8 mouse cellular contexts compared by ENCODE assay signal in genomic region chr9:61031699-61032447, GRCm38 (mm10).
DNase-seq lines count a peak whose midpoint lies in the region; ATAC-seq and TF ChIP-seq lines count a peak whose summit lies in the region.

No protein-coding gene starts in this region.

- DNase-seq in midbrain, embryonic 14.5 days = no peak
- DNase-seq in midbrain, embryonic 10.5 days (ENCODE audit: low spot score) = no peak
- DNase-seq in gastrocnemius, postnatal 36 days = peak; percentile 31 to 42
- DNase-seq in kidney, postnatal 10 days = peak; percentile 48
- DNase-seq in lung, postnatal 4 days = peak; percentile 36 to 46
- no peak for DNase-seq in thymus, postnatal 25 days

- H3K27me3 ChIP-seq in midbrain, embryonic 14.5 days (ENCODE audit: control insufficient read depth, insufficient read depth, low read length) = peaks cover 6% of the 10 kb centered on the region; the same call in 1 of the 2 replicates
- peaks cover 15% of the 10 kb centered on the region for H3K27me3 ChIP-seq in midbrain, embryonic 10.5 days (ENCODE audit: low read depth, poor library complexity, severe bottlenecking)
- 0 out of 2 replicates have a peak, but pooled peaks cover 2% of the 10 kb centered on the region for H3K27me3 ChIP-seq in intestine, postnatal 0 days (replicated peaks; ENCODE audit: control insufficient read depth, insufficient read depth, low read length)

- peak overlapping the region; percentile 41; the same call in 1 of the 2 replicates for H3K27ac ChIP-seq in midbrain, embryonic 14.5 days (replicated peaks; ENCODE audit: low read depth, low read length)
- no peak overlapping the region; the same call in 1 of the 2 replicates for H3K27ac ChIP-seq in midbrain, embryonic 10.5 days (replicated peaks)
- H3K27ac ChIP-seq in brown adipose tissue, adult 24 weeks (replicated peaks; ENCODE audit: low read depth, low read length) = peak overlapping the region; percentile 98
- H3K27ac ChIP-seq in intestine, postnatal 0 days (ENCODE audit: low read depth, low read length) = no peak overlapping the region

- no peaks in the 10 kb centered on the region for H3K9me3 ChIP-seq in midbrain, embryonic 14.5 days (ENCODE audit: control insufficient read depth, low read length)
- H3K9me3 ChIP-seq in midbrain, embryonic 10.5 days (replicated peaks) = no peaks in the 10 kb centered on the region
- H3K9me3 ChIP-seq in intestine, postnatal 0 days (ENCODE audit: control insufficient read depth) = no peaks in the 10 kb centered on the region

- 77% methylated on average over 26 of the region's 26 CpGs for WGBS in midbrain, embryonic 14.5 days
- 84% methylated on average over 26 of the region's 26 CpGs for whole genome bisulfite sequencing in midbrain, embryonic 10.5 days
- 72% methylated on average over 26 of the region's 26 CpGs for WGBS in intestine, postnatal 0 days

- no peak for TF ChIP-seq CTCF in intestine, postnatal 0 days (IDR thresholded peaks at IDR 0.05; ENCODE audit: low read depth)

- no peak overlapping the region for H3K4me3 ChIP-seq in midbrain, embryonic 14.5 days (replicated peaks; ENCODE audit: low read depth, low read length)
- no peak overlapping the region for H3K4me3 ChIP-seq in midbrain, embryonic 10.5 days
- peak overlapping the region; percentile 8; the same call in 1 of the 2 replicates for H3K4me3 ChIP-seq in brown adipose tissue, adult 24 weeks (ENCODE audit: insufficient read depth, low read depth, low read length)
- no peak overlapping the region for H3K4me3 ChIP-seq in intestine, postnatal 0 days (ENCODE audit: low read depth, low read length)

- ATAC-seq in midbrain, embryonic 14.5 days (ENCODE audit: low FRiP score, low TSS enrichment) = no peak
- no peak for ATAC-seq in intestine, postnatal 0 days

- H3K4me2 ChIP-seq in midbrain, embryonic 14.5 days (ENCODE audit: low read length) = no peak overlapping the region
- no peak overlapping the region; the same call in 1 of the 2 replicates for H3K4me2 ChIP-seq in intestine, postnatal 0 days (replicated peaks; ENCODE audit: low read depth)

- H3K9ac ChIP-seq in midbrain, embryonic 14.5 days (replicated peaks; ENCODE audit: low read length) = no peak overlapping the region
- H3K9ac ChIP-seq in intestine, postnatal 0 days (ENCODE audit: low read depth, low read length) = no peak overlapping the region

- intact Hi-C loops in gastrocnemius, postnatal 36 days (cut with DNase I) = no loop called here

- H3K4me1 ChIP-seq in midbrain, embryonic 14.5 days (ENCODE audit: control insufficient read depth, insufficient read depth, low read length) = peaks cover 23% of the 10 kb centered on the region; the same call in 1 of the 2 replicates
- H3K4me1 ChIP-seq in midbrain, embryonic 10.5 days = peaks cover 25% of the 10 kb centered on the region
- H3K4me1 ChIP-seq in brown adipose tissue, adult 24 weeks (ENCODE audit: control insufficient read depth, insufficient read depth, insufficient read length, low read length) = peaks cover 20% of the 10 kb centered on the region
- H3K4me1 ChIP-seq in intestine, postnatal 0 days (replicated peaks; ENCODE audit: control insufficient read depth, insufficient read depth, low read length) = 0 out of 2 replicates have a peak, but pooled peaks cover 4% of the 10 kb centered on the region

- no peaks in the 10 kb centered on the region for H3K36me3 ChIP-seq in midbrain, embryonic 14.5 days (ENCODE audit: control insufficient read depth, insufficient read depth, low read length)
- H3K36me3 ChIP-seq in midbrain, embryonic 10.5 days = no peaks in the 10 kb centered on the region
- H3K36me3 ChIP-seq in intestine, postnatal 0 days (ENCODE audit: control insufficient read depth, insufficient read depth) = no peaks in the 10 kb centered on the region

Comparison
In these comparisons a context has a peak if more than half of its experiments do, and no peak if none do; other contexts are left out.
1. H3K27ac ChIP-seq: peak in midbrain, embryonic 14.5 days (single experiment) and brown adipose tissue, adult 24 weeks (single experiment); none in midbrain, embryonic 10.5 days (single experiment) and intestine, postnatal 0 days (single experiment).
2. DNase-seq: peak in gastrocnemius, postnatal 36 days (2 of 2), kidney, postnatal 10 days (single experiment) and lung, postnatal 4 days (2 of 2); none in midbrain, embryonic 14.5 days (single experiment), midbrain, embryonic 10.5 days (single experiment) and thymus, postnatal 25 days (single experiment).